Mouse (Mus musculus) stomach, embryonic 16.5 days (tissue): ENCODE results near the gene Vma21-ps. TPM values are rescaled to one million over a fixed set of nuclear protein-coding genes. Genes with fewer than 3 reads are reported as not detected.

Source experiments
- polyA plus RNA-seq: library from polyadenylated mRNA; unstranded; fragments of >200 nt; fragmentation: Nextera tagmentation; extraction: Ambion mirVana; gene quantifications from 2 replicates; pipeline ENCODE4 v1.2.1, GENCODE M21; 2015

Gene Vma21-ps
- polyA plus RNA-seq, 1 experiment from 2014 or later = 1.5 TPM

Other genes with a start within 250 kb of the Vma21-ps start
- gene Smc2, start 58.0 kb downstream of the Vma21-ps start, polyA plus RNA-seq = 125 and 145 TPM in 2 replicates
- not detected in 2 replicates for gene Toporsl, start 99.0 kb upstream of the Vma21-ps start, polyA plus RNA-seq